In genomic region chr10:103731981-103732380, GRCm38 (mm10) we compare ENCODE assay signal across 20 mouse cellular contexts.
DNase-seq lines count a peak whose midpoint lies in the region; ATAC-seq and TF ChIP-seq lines count a peak whose summit lies in the region.
"Had no signal": no experiment of that assay in that cellular context is flagged by ENCODE, and none has a peak within 500 bp of the region (broad histone marks: within the 10 kb centered on the region; RNA-seq: fewer than 3 reads in every experiment).

No protein-coding gene starts in this region.

- ATAC-seq in embryonic facial prominence, embryonic 11.5 days (replicated peaks; ENCODE audit: insufficient number of reproducible peaks, low FRiP score, low TSS enrichment, low read depth): no peak
- ATAC-seq in forebrain, embryonic 16.5 days: peak; percentile 57; the same call in 1 of the 2 replicates
- ATAC-seq in forebrain, embryonic 11.5 days (replicated peaks; ENCODE audit: low FRiP score): no peak
- 0 out of 2 replicates have a peak, but pooled peaks have one; percentile 27 for ATAC-seq in kidney, embryonic 15.5 days (replicated peaks; ENCODE audit: low FRiP score)
- ATAC-seq: inflammation-experienced regulatory T-cells, adult 6 months; intestine, postnatal 0 days had no signal

- no peak overlapping the region for H3K4me2 ChIP-seq in embryonic facial prominence, embryonic 11.5 days (ENCODE audit: low read depth, low read length)
- no peak overlapping the region for H3K4me2 ChIP-seq in forebrain, embryonic 16.5 days (ENCODE audit: low read length)
- H3K4me2 ChIP-seq in forebrain, embryonic 11.5 days (ENCODE audit: low read depth, low read length, severe bottlenecking): no peak overlapping the region
- H3K4me2 ChIP-seq in kidney, embryonic 15.5 days: no peak overlapping the region
- H3K4me2 ChIP-seq: embryonic facial prominence, embryonic 12.5 days; hindbrain, embryonic 15.5 days had no signal

- WGBS in embryonic facial prominence, embryonic 11.5 days: 38% methylated on average over 5 of the region's 5 CpGs
- 63% methylated on average over 5 of the region's 5 CpGs for WGBS in embryonic facial prominence, embryonic 10.5 days
- WGBS in forebrain, embryonic 16.5 days: 40% methylated on average over 5 of the region's 5 CpGs
- WGBS in forebrain, embryonic 11.5 days: 59% methylated on average over 5 of the region's 5 CpGs
- 29% methylated on average over 5 of the region's 5 CpGs for WGBS in kidney, embryonic 15.5 days

- no peak overlapping the region for H3K4me3 ChIP-seq in embryonic facial prominence, embryonic 11.5 days (ENCODE audit: low read depth, low read length)
- H3K4me3 ChIP-seq in embryonic facial prominence, embryonic 10.5 days: no peak overlapping the region
- H3K4me3 ChIP-seq in forebrain, embryonic 16.5 days (replicated peaks; ENCODE audit: low read length): no peak overlapping the region
- H3K4me3 ChIP-seq in forebrain, embryonic 11.5 days (ENCODE audit: low read depth, low read length): no peak overlapping the region
- H3K4me3 ChIP-seq in kidney, embryonic 15.5 days (replicated peaks): no peak overlapping the region
- H3K4me3 ChIP-seq: embryonic facial prominence, embryonic 12.5 days; heart, embryonic 10.5 days; hindbrain, embryonic 15.5 days had no signal

- TF ChIP-seq POLR2A in brain, embryonic 14.5 days (IDR thresholded peaks at IDR 0.05; ENCODE audit: borderline replicate concordance, extremely low read depth, insufficient read depth, insufficient read length, poor library complexity, severe bottlenecking): no peak

- TF ChIP-seq CTCF in brain, embryonic 14.5 days (IDR thresholded peaks at IDR 0.05; ENCODE audit: borderline replicate concordance, extremely low read depth, insufficient read depth, insufficient read length): no peak

- no peaks in the 10 kb centered on the region for H3K36me3 ChIP-seq in embryonic facial prominence, embryonic 11.5 days (replicated peaks; ENCODE audit: control insufficient read depth, insufficient read depth, low read depth, low read length)
- H3K36me3 ChIP-seq in embryonic facial prominence, embryonic 10.5 days (replicated peaks): no peaks in the 10 kb centered on the region
- no peaks in the 10 kb centered on the region for H3K36me3 ChIP-seq in forebrain, embryonic 16.5 days (ENCODE audit: control insufficient read depth, insufficient read depth)
- H3K36me3 ChIP-seq in forebrain, embryonic 11.5 days (ENCODE audit: control insufficient read depth, insufficient read depth, low read length): no peaks in the 10 kb centered on the region
- H3K36me3 ChIP-seq in kidney, embryonic 15.5 days: no peaks in the 10 kb centered on the region
- H3K36me3 ChIP-seq: embryonic facial prominence, embryonic 12.5 days; heart, embryonic 10.5 days; hindbrain, embryonic 15.5 days had no signal

- no peaks in the 10 kb centered on the region for H3K27me3 ChIP-seq in embryonic facial prominence, embryonic 11.5 days (ENCODE audit: control insufficient read depth, insufficient read depth, low read length)
- no peaks in the 10 kb centered on the region for H3K27me3 ChIP-seq in embryonic facial prominence, embryonic 10.5 days (replicated peaks; ENCODE audit: low read depth, poor library complexity, severe bottlenecking)
- H3K27me3 ChIP-seq in forebrain, embryonic 16.5 days (replicated peaks; ENCODE audit: control insufficient read depth, insufficient read depth, low read length): no peaks in the 10 kb centered on the region
- no peaks in the 10 kb centered on the region for H3K27me3 ChIP-seq in forebrain, embryonic 11.5 days (ENCODE audit: control insufficient read depth, insufficient read depth, low read length)
- H3K27me3 ChIP-seq in kidney, embryonic 15.5 days: no peaks in the 10 kb centered on the region
- H3K27me3 ChIP-seq: embryonic facial prominence, embryonic 12.5 days; hindbrain, embryonic 15.5 days had no signal

- intact Hi-C loops in gastrocnemius, postnatal 14 days (cut with DNase I; ENCODE audit: low total_unique reads): no loop called here

- H3K27ac ChIP-seq in embryonic facial prominence, embryonic 11.5 days (replicated peaks; ENCODE audit: low read depth, low read length): no peak overlapping the region
- H3K27ac ChIP-seq in embryonic facial prominence, embryonic 10.5 days (replicated peaks): no peak overlapping the region
- no peak overlapping the region for H3K27ac ChIP-seq in forebrain, embryonic 16.5 days (ENCODE audit: low read length)
- H3K27ac ChIP-seq in forebrain, embryonic 11.5 days (ENCODE audit: low read depth, low read length): no peak overlapping the region
- peak overlapping the region; percentile 58; the same call in 1 of the 2 replicates for H3K27ac ChIP-seq in kidney, embryonic 15.5 days
- H3K27ac ChIP-seq: embryonic facial prominence, embryonic 12.5 days; heart, embryonic 10.5 days; hindbrain, embryonic 15.5 days had no signal

- no peak overlapping the region for H3K9ac ChIP-seq in embryonic facial prominence, embryonic 11.5 days (replicated peaks; ENCODE audit: low read length)
- no peak overlapping the region for H3K9ac ChIP-seq in forebrain, embryonic 16.5 days (replicated peaks; ENCODE audit: low read depth, low read length)
- H3K9ac ChIP-seq in forebrain, embryonic 11.5 days (ENCODE audit: low read length): no peak overlapping the region
- no peak overlapping the region for H3K9ac ChIP-seq in kidney, embryonic 15.5 days
- H3K9ac ChIP-seq: embryonic facial prominence, embryonic 12.5 days; hindbrain, embryonic 15.5 days had no signal

- no peaks in the 10 kb centered on the region for H3K9me3 ChIP-seq in embryonic facial prominence, embryonic 11.5 days (replicated peaks; ENCODE audit: control insufficient read depth, low read length)
- H3K9me3 ChIP-seq in embryonic facial prominence, embryonic 10.5 days: no peaks in the 10 kb centered on the region
- no peaks in the 10 kb centered on the region for H3K9me3 ChIP-seq in forebrain, embryonic 16.5 days (ENCODE audit: control insufficient read depth, low read length)
- H3K9me3 ChIP-seq in forebrain, embryonic 11.5 days (ENCODE audit: control insufficient read depth, low read length): no peaks in the 10 kb centered on the region
- H3K9me3 ChIP-seq in kidney, embryonic 15.5 days (replicated peaks): no peaks in the 10 kb centered on the region
- H3K9me3 ChIP-seq: embryonic facial prominence, embryonic 12.5 days; heart, embryonic 10.5 days; hindbrain, embryonic 15.5 days had no signal

- H3K4me1 ChIP-seq in embryonic facial prominence, embryonic 11.5 days (ENCODE audit: control insufficient read depth, insufficient read depth, low read length): no peaks in the 10 kb centered on the region
- H3K4me1 ChIP-seq in embryonic facial prominence, embryonic 10.5 days: peaks cover 11% of the 10 kb centered on the region
- H3K4me1 ChIP-seq in forebrain, embryonic 16.5 days (replicated peaks; ENCODE audit: control insufficient read depth, insufficient read depth, low read length): 0 out of 2 replicates have a peak, but pooled peaks cover 2% of the 10 kb centered on the region
- no peaks in the 10 kb centered on the region for H3K4me1 ChIP-seq in forebrain, embryonic 11.5 days (replicated peaks; ENCODE audit: control insufficient read depth, insufficient read depth, low read length)
- H3K4me1 ChIP-seq in kidney, embryonic 15.5 days: peaks cover 7% of the 10 kb centered on the region; the same call in 1 of the 2 replicates
- H3K4me1 ChIP-seq: heart, embryonic 10.5 days had no signal

- peak; percentile 2 for DNase-seq in embryonic facial prominence, embryonic 11.5 days (ENCODE audit: low spot score)
- no peak for DNase-seq in embryonic facial prominence, embryonic 10.5 days (ENCODE audit: low spot score)
- no peak for DNase-seq in forebrain, embryonic 11.5 days (ENCODE audit: low spot score)
- DNase-seq in kidney, postnatal 25 days: no peak
- peak; percentile 66 for DNase-seq in brain, embryonic 14.5 days (ENCODE audit: low read depth)
- no peak for DNase-seq in gastrocnemius, postnatal 14 days
- DNase-seq: adrenal gland, postnatal 10 days; cerebellum, adult 11-12 months; cerebellum, adult 9-10 months; cerebellum, postnatal 25 days; heart, adult 18-20 months; heart, postnatal 10 days; heart, postnatal 4 days had no signal

Comparison
In these comparisons a context has a peak if more than half of its experiments do, and no peak if none do; other contexts are left out.
1. ATAC-seq: peak in forebrain, embryonic 16.5 days (single experiment) and kidney, embryonic 15.5 days (single experiment); none in embryonic facial prominence, embryonic 11.5 days (single experiment) and forebrain, embryonic 11.5 days (single experiment).
2. DNase-seq: peak in embryonic facial prominence, embryonic 11.5 days (single experiment) and brain, embryonic 14.5 days (single experiment); none in embryonic facial prominence, embryonic 10.5 days (single experiment), forebrain, embryonic 11.5 days (single experiment), kidney, postnatal 25 days (0 of 2) and gastrocnemius, postnatal 14 days (single experiment).